Mouse (Mus musculus): ENCODE results near the gene Trib2. TPM values are rescaled to one million over a fixed set of nuclear protein-coding genes. Genes with fewer than 3 reads are reported as not detected.

Trib2 gene
- total RNA-seq (2023), result 341 TPM

GRCm38 (mm10) chr12:15816740-15817178 lies at the start of gene Trib2:
Trib2 (minus strand) TSS chr12:15816922.

